Mouse (Mus musculus) urinary bladder, postnatal 10 days (tissue): ENCODE data around the gene Tmem151b.
A peak's percentile ranks its signal among the peaks of the same experiment; 100 is the strongest.

ENCODE experiments used
- DNase-seq: peaks from one replicate; pipeline ENCODE4 v3.0.0; 2022; ENCODE audit warnings: low spot score

Gene Tmem151b

GRCm38 (mm10) chr17:45549617-45550181, at the start of gene Tmem151b:
Gene Tmem151b, minus strand, starts transcription at chr17:45549677.
- DNase-seq, result no peak

GRCm38 (mm10) chr17:45598891-45599290, 49.4 kb upstream of the Tmem151b start:
- no peak for DNase-seq

GRCm38 (mm10) chr17:45598376-45598775, 48.9 kb upstream of the Tmem151b start:
- DNase-seq, result no peak

- DNase-seq, result no peak
Measured at GRCm38 (mm10) chr17:45597787-45598186, 48.3 kb upstream of the Tmem151b start.

GRCm38 (mm10) chr17:45596631-45597396, 47.3 kb upstream of the Tmem151b start:
- no peak for DNase-seq

- no peak for DNase-seq
Measured at GRCm38 (mm10) chr17:45595736-45596390, 46.4 kb upstream of the Tmem151b start.

- no peak for DNase-seq
Measured at GRCm38 (mm10) chr17:45594881-45595735, 45.6 kb upstream of the Tmem151b start.

- no peak for DNase-seq
Measured at GRCm38 (mm10) chr17:45594195-45594594, 44.7 kb upstream of the Tmem151b start.

GRCm38 (mm10) chr17:45593479-45593878, 44.0 kb upstream of the Tmem151b start:
- DNase-seq, result no peak

- no peak for DNase-seq
Measured at GRCm38 (mm10) chr17:45592606-45593431, 43.3 kb upstream of the Tmem151b start.

- no peak for DNase-seq
Measured at GRCm38 (mm10) chr17:45591701-45592605, 42.5 kb upstream of the Tmem151b start.

GRCm38 (mm10) chr17:45590410-45590809, 40.9 kb upstream of the Tmem151b start:
- DNase-seq, result no peak

- no peak for DNase-seq
Measured at GRCm38 (mm10) chr17:45589844-45590243, 40.4 kb upstream of the Tmem151b start.

GRCm38 (mm10) chr17:45589236-45589635, 39.8 kb upstream of the Tmem151b start:
- DNase-seq, result no peak

GRCm38 (mm10) chr17:45588370-45588769, 38.9 kb upstream of the Tmem151b start:
- no peak for DNase-seq

GRCm38 (mm10) chr17:45586449-45586837, 37.0 kb upstream of the Tmem151b start:
- DNase-seq, result no peak

GRCm38 (mm10) chr17:45585725-45586448, 36.4 kb upstream of the Tmem151b start:
- no peak for DNase-seq

GRCm38 (mm10) chr17:45584939-45585678, 35.6 kb upstream of the Tmem151b start:
- DNase-seq, result peak; percentile 55
